Mouse (Mus musculus): ENCODE measurements around the gene Zfp367.

DNA sequence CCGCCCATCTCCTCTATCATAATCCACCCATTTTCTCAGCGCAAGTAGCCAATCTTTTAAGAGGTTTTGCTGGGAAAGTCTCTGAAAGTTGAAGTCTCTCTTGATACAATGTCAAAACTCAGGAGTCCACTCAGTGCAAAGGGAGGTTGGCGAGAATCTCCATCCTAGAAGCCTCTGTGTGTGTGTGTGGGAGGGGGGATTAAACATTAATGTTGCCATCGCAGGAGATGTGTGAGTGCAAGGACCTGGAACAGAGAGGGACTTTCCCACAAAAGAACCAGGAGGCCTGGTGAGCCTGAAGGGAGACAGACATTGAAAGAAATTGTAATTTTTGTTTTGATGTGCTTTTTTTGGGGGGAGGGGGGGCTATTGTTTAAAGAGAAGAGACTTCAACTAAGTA is 45.3 kb upstream of the Zfp367 start:
- TF ChIP-seq CTCF (IDR thresholded peaks at IDR 0.05) (no peak), EP300 (IDR thresholded peaks at IDR 0.05) (no peak)
